Mouse (Mus musculus) hindbrain, postnatal 0 days (tissue): ENCODE results near the gene Vwa8. TPM values are rescaled to one million over a fixed set of nuclear protein-coding genes. Genes with fewer than 3 reads are reported as not detected.

ENCODE experiments used
- ATAC-seq: fragments of 200-750 bp; cut with Nextera tagmentation; 2 replicates; pipeline ENCODE4 v1.8.0; 2017; ENCODE audit warnings: mild to moderate bottlenecking, moderate TSS enrichment, moderate library complexity
- DNase-seq: peaks from one replicate; pipeline ENCODE4 v3.0.0-alpha.2; 2015; ENCODE audit warnings: low spot score
- H3K27ac ChIP-seq: fragments of 300-500 bp; sonication (generic); 2 replicates; pipeline ENCODE4 v1.5.1; 2014; ENCODE audit warnings: mild to moderate bottlenecking
- H3K27me3 ChIP-seq: fragments of 300-500 bp; sonication (generic); 2 replicates; pipeline ENCODE4 v1.6.1; 2014; ENCODE audit warnings: low read length, mixed read lengths; ENCODE audit not compliant: insufficient read depth
- H3K36me3 ChIP-seq: fragments of 300-500 bp; sonication (generic); 2 replicates; pipeline ENCODE4 v1.6.1; 2014; ENCODE audit warnings: low read length, mixed read lengths; ENCODE audit not compliant: insufficient read depth
- H3K4me1 ChIP-seq: fragments of 300-500 bp; sonication (generic); 2 replicates; pipeline ENCODE4 v1.6.1; 2014; ENCODE audit warnings: antibody characterized with exemption, low read length, mixed read lengths; ENCODE audit not compliant: insufficient read depth
- H3K4me2 ChIP-seq: fragments of 300-500 bp; sonication (generic); 2 replicates; pipeline ENCODE4 v1.6.1; 2014; ENCODE audit warnings: low read depth, mild to moderate bottlenecking, low read length, moderate library complexity, mixed read lengths
- H3K4me3 ChIP-seq: fragments of 300-500 bp; sonication (generic); 2 replicates; pipeline ENCODE4 v1.5.1; 2014; ENCODE audit warnings: low read length
- H3K9ac ChIP-seq: fragments of 300-500 bp; sonication (generic); replicated peaks from 2 replicates; pipeline ENCODE4 v1.6.1; 2014; ENCODE audit warnings: mild to moderate bottlenecking, low read length, moderate library complexity, mixed read lengths
- H3K9me3 ChIP-seq: fragments of 300-500 bp; sonication (generic); 2 replicates; pipeline ENCODE4 v1.6.1; 2016; ENCODE audit warnings: low read length, mixed read lengths
- CTCF ChIP-seq: IDR thresholded peaks from 2 replicates; pipeline ENCODE4 v1.5.1; 2016; ENCODE audit warnings: antibody characterized with exemption, control low read depth, low read depth
- WGBS: fragments of 180-500 bp; shearing (Covaris S2); extraction: QIAGEN DNeasy Blood & Tissue Kit; methylation state at CpG from one replicate; pipeline ENCODE4 v1.1.7; 2014; 5-methylcytosine and 5-hydroxymethylcytosine counted together
- polyA plus RNA-seq: library from polyadenylated mRNA; unstranded; fragments of >200 nt; fragmentation: Nextera tagmentation; extraction: Ambion mirVana; gene quantifications from 2 replicates; pipeline ENCODE4 v1.2.1, GENCODE M21; 2015
- total RNA-seq: library from RNA; depleted of rRNA; stranded (reverse); fragments of >200 nt; gene quantifications from 2 replicates; pipeline ENCODE4 v1.2.3, GENCODE M21; 2014

Gene Vwa8
- total and polyA plus RNA-seq, 2 experiments from 2014 or later: 9.6 to 20.8 TPM

DNA sequence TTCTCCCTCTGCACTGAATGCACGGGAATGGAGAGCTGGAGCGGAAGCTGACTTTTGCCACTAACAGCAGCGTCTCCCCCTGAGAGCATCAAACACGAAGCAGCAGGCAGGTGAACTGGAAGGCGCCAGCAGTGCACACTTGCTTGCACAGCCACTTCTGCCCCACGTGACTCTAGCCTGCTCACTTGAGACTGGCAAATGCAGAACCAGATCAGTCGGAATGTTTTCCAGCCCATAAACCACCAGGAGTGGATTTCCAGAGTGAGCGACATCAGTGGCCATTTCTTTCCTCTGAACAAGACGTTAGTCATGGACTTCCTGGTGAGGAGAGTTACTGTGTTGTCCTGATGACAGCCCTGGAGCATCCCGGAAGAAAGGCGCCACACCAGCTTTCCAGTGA, 200.7 kb downstream of the Vwa8 start:
- Histone ChIP-seq H3K27me3 (no peaks in the 10 kb centered on the region), H3K4me1 (no peaks in the 10 kb centered on the region), H3K36me3 (no peaks in the 10 kb centered on the region), H3K9me3 (no peaks in the 10 kb centered on the region), H3K4me3 (no peak overlapping the region), H3K4me2 (no peak overlapping the region), H3K27ac (no peak overlapping the region), H3K9ac (no peak overlapping the region)
- no peak for ATAC-seq
- 69% methylated on average over 11 of the region's 11 CpGs for WGBS
- DNase-seq: no peak
- no peak for TF ChIP-seq CTCF

DNA sequence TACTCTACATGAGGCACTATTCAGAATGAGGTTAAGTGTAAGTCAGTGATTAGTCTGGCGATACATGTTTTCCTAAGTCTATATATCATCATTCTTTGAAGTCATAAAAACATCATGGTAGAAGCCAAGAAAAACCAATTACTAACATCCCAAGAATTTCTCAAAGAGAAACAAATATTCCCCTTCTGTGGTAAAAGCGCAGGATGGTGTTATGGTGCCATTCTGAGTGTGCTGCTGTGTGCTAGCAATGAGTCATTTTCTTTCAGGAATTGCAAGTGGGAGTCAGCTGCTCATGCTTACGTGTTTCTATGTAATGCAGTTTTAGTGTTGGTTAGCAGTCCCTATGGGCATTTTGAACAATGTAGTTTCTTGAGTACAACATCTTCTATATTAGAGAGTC, 216.8 kb downstream of the Vwa8 start:
- Histone ChIP-seq H3K27me3 (no peaks in the 10 kb centered on the region), H3K4me3 (no peak overlapping the region), H3K9ac (no peak overlapping the region), H3K27ac (no peak overlapping the region), H3K4me1 (no peaks in the 10 kb centered on the region), H3K9me3 (no peaks in the 10 kb centered on the region), H3K36me3 (no peaks in the 10 kb centered on the region), H3K4me2 (no peak overlapping the region)
- no peak for TF ChIP-seq CTCF
- ATAC-seq: no peak
- no peak for DNase-seq
- 82% methylated on average over 3 of the region's 3 CpGs for WGBS

DNA sequence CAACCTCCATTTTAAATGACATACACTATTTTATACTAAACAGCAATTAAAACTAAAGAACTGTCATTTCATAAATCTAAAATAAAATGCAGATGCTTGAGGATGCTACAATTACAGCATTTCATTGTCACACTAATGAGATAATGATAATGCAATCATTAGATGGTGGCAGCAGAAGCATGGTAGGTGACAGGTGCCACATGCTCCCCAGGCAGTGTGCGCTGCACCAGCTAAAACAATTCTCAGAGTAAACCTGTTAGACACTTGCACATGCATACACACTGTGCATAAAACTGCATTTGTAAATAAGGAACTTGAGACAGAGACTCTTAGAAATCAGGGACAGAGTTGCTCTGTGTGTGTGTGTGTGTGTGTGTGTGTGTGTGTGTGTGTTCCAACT, 220.7 kb downstream of the Vwa8 start:
- ATAC-seq (no peak), DNase-seq (no peak)
- Histone ChIP-seq H3K9me3 (no peaks in the 10 kb centered on the region), H3K4me1 (no peaks in the 10 kb centered on the region), H3K27me3 (no peaks in the 10 kb centered on the region), H3K36me3 (no peaks in the 10 kb centered on the region), H3K4me2 (no peak overlapping the region), H3K9ac (no peak overlapping the region), H3K4me3 (no peak overlapping the region), H3K27ac (no peak overlapping the region)
- 76% methylated on average over 1 of the region's 1 CpGs for WGBS
- no peak for TF ChIP-seq CTCF

GRCm38 (mm10) chr14:79074786-79075185, 225.9 kb downstream of the Vwa8 start:
- no peak overlapping the region for H3K9ac ChIP-seq
- WGBS: 87% methylated on average over 8 of the region's 8 CpGs
- H3K4me2 ChIP-seq: no peak overlapping the region
- H3K9me3 ChIP-seq: no peaks in the 10 kb centered on the region
- no peaks in the 10 kb centered on the region for H3K4me1 ChIP-seq
- TF ChIP-seq CTCF: no peak
- no peak for ATAC-seq
- no peak overlapping the region for H3K4me3 ChIP-seq
- no peaks in the 10 kb centered on the region for H3K27me3 ChIP-seq
- DNase-seq: no peak
- H3K27ac ChIP-seq: no peak overlapping the region
- H3K36me3 ChIP-seq: no peaks in the 10 kb centered on the region

- DNase-seq: no peak
Measured at GRCm38 (mm10) chr14:79076560-79077300, 227.9 kb downstream of the Vwa8 start.

GRCm38 (mm10) chr14:79083573-79083972, 234.7 kb downstream of the Vwa8 start:
- no peak for ATAC-seq
- Histone ChIP-seq H3K27ac (no peak overlapping the region), H3K9me3 (no peaks in the 10 kb centered on the region), H3K9ac (no peak overlapping the region), H3K4me1 (no peaks in the 10 kb centered on the region), H3K36me3 (no peaks in the 10 kb centered on the region), H3K4me3 (no peak overlapping the region), H3K27me3 (no peaks in the 10 kb centered on the region), H3K4me2 (no peak overlapping the region)
- no peak for TF ChIP-seq CTCF
- WGBS: 83% methylated on average over 7 of the region's 7 CpGs
- DNase-seq: no peak

More at GRCm38 (mm10) chr14:79076560-79077300, 227.9 kb downstream of the Vwa8 start:
- TF ChIP-seq CTCF: no peak
- ATAC-seq: no peak
- H3K9ac ChIP-seq: no peak overlapping the region
- no peak overlapping the region for H3K27ac ChIP-seq
- H3K9me3 ChIP-seq: no peaks in the 10 kb centered on the region
- H3K36me3 ChIP-seq: no peaks in the 10 kb centered on the region
- no peaks in the 10 kb centered on the region for H3K27me3 ChIP-seq
- H3K4me3 ChIP-seq: no peak overlapping the region
- H3K4me2 ChIP-seq: no peak overlapping the region
- no peaks in the 10 kb centered on the region for H3K4me1 ChIP-seq
- 83% methylated on average over 9 of the region's 9 CpGs for WGBS

- Histone ChIP-seq H3K4me3 (no peak overlapping the region), H3K36me3 (no peaks in the 10 kb centered on the region), H3K27me3 (no peaks in the 10 kb centered on the region), H3K9ac (no peak overlapping the region), H3K27ac (no peak overlapping the region), H3K9me3 (no peaks in the 10 kb centered on the region), H3K4me2 (no peak overlapping the region), H3K4me1 (peaks cover 3% of the 10 kb centered on the region; the same call in 1 of the 2 replicates)
- ATAC-seq: no peak
- no peak for TF ChIP-seq CTCF
- WGBS: 85% methylated on average over 5 of the region's 5 CpGs
- no peak for DNase-seq
Measured at GRCm38 (mm10) chr14:79086006-79086405, 237.2 kb downstream of the Vwa8 start.
